Mouse (Mus musculus) limb, embryonic 13.5 days (tissue): ENCODE results near the gene Snx27. TPM values are rescaled to one million over a fixed set of nuclear protein-coding genes. Genes with fewer than 3 reads are reported as not detected.

ENCODE experiments used
- ATAC-seq: fragments of 200-750 bp; cut with Nextera tagmentation; 2 replicates; pipeline ENCODE4 v1.8.0; 2017; ENCODE audit warnings: low read depth, moderate number of reproducible peaks, moderate TSS enrichment; ENCODE audit not compliant: low FRiP score
- H3K27ac ChIP-seq: fragments of 300-500 bp; sonication (generic); 2 replicates; pipeline ENCODE4 v1.5.1; 2015; ENCODE audit warnings: inconsistent platforms, mild to moderate bottlenecking, moderate library complexity
- H3K27me3 ChIP-seq: fragments of 300-500 bp; sonication (generic); 2 replicates; pipeline ENCODE4 v1.6.1; 2015; ENCODE audit warnings: mild to moderate bottlenecking, inconsistent platforms
- H3K36me3 ChIP-seq: fragments of 300-500 bp; sonication (generic); 2 replicates; pipeline ENCODE4 v1.6.1; 2015; ENCODE audit warnings: inconsistent platforms, mild to moderate bottlenecking, moderate library complexity
- H3K4me1 ChIP-seq: fragments of 300-500 bp; sonication (generic); 2 replicates; pipeline ENCODE4 v1.6.1; 2015; ENCODE audit warnings: inconsistent platforms
- H3K4me2 ChIP-seq: fragments of 300-500 bp; sonication (generic); replicated peaks from 2 replicates; pipeline ENCODE4 v1.6.1; 2015; ENCODE audit warnings: inconsistent platforms, mild to moderate bottlenecking, moderate library complexity
- H3K4me3 ChIP-seq: fragments of 300-500 bp; sonication (generic); 2 replicates; pipeline ENCODE4 v1.5.1; 2015; ENCODE audit warnings: moderate library complexity, mild to moderate bottlenecking, inconsistent platforms
- H3K9ac ChIP-seq: fragments of 300-500 bp; sonication (generic); 2 replicates; pipeline ENCODE4 v1.6.1; 2015; ENCODE audit warnings: mild to moderate bottlenecking, inconsistent platforms
- H3K9me3 ChIP-seq: fragments of 300-500 bp; sonication (generic); 2 replicates; pipeline ENCODE4 v1.6.1; 2016; ENCODE audit warnings: inconsistent platforms
- WGBS: fragments of 180-500 bp; shearing (Covaris S2); methylation state at CpG from one replicate; pipeline ENCODE4 v1.1.7; 2015; 5-methylcytosine and 5-hydroxymethylcytosine counted together
- polyA plus RNA-seq: library from polyadenylated mRNA; unstranded; fragments of >200 nt; fragmentation: Nextera tagmentation; extraction: Ambion mirVana; gene quantifications from 2 replicates; pipeline ENCODE4 v1.2.1, GENCODE M21; 2015

The Snx27 gene
- polyA plus RNA-seq, 1 experiment from 2014 or later, result 66.8 TPM

DNA sequence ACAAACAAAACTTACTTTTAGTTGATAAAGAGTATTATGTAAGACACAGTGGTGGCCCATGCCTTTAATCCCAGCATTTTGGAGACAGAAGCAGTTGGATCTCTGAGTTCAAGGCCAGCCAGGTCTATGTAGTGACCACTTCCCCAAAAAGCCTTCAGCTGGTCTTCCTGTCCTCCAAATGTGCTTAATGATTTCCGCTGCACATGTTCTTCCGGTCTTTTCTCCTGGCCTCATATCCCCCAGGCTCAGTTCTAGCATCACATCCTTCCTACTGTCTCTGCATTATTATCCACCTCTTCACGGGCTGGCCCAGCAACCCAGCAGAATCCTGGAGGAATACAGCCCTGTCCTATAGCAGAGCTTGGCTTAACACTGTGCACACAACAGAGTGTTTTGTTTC, 27.1 kb upstream of the Snx27 start:
- Histone ChIP-seq H3K36me3 (no peaks in the 10 kb centered on the region), H3K4me2 (no peak overlapping the region), H3K9me3 (no peaks in the 10 kb centered on the region), H3K4me3 (no peak overlapping the region), H3K27me3 (no peaks in the 10 kb centered on the region), H3K4me1 (peaks cover 20% of the 10 kb centered on the region), H3K9ac (no peak overlapping the region), H3K27ac (no peak overlapping the region)
- WGBS, result 94% methylated on average over 3 of the region's 3 CpGs
- no peak for ATAC-seq

DNA sequence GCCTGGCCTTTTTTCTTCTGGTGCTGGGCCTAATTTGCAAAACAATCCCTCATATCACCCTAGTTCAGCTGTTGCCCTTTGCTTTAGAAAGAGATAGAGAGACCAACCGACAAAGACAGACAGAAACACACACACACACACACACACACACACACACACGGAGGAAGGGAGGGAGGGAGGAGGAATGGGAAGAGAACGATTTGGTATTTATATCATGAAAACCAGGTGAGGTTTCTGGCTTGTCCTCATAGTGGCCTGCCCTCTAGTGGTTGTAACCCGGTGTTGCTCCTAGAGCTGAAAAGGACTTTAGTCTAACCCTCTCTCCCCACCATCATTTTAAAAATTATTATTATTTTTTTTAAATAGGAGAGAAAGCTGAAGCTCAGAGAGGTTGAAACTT, 19.4 kb upstream of the Snx27 start:
- no peaks in the 10 kb centered on the region for H3K9me3 ChIP-seq
- WGBS, result 0% methylated on average over 3 of the region's 4 CpGs
- no peaks in the 10 kb centered on the region for H3K27me3 ChIP-seq
- no peak overlapping the region for H3K4me2 ChIP-seq
- no peaks in the 10 kb centered on the region for H3K4me1 ChIP-seq
- H3K36me3 ChIP-seq, result no peaks in the 10 kb centered on the region
- no peak overlapping the region for H3K9ac ChIP-seq
- H3K27ac ChIP-seq, result no peak overlapping the region
- H3K4me3 ChIP-seq, result no peak overlapping the region
- peak; percentile 40; the same call in 1 of the 2 replicates for ATAC-seq

DNA sequence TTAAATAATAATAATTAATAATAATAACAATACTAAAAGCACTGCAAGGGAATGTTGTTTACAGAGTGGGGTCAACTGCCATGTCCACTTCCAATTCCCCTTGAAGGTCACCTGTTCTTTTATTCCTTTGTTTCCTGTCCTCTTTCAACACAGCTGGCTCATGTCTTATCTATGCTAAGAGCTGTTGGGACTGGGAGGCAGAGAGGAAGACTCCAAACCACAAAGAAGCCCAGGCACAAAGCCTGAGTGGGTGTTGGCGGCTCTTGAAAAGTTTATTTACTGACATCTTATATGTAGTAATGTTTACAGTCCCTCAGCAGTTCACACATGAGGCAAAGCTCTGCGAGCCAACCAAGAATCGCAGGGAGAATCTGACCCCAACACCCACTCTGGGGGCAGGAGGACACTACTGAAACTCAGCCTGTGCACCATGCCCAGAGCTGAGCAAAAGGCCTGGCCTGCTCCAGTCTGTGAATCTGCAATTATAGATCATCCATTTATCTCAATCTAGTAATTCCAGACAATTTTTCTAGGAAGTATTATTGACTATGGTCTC, 14.8 kb upstream of the Snx27 start:
- no peaks in the 10 kb centered on the region for H3K9me3 ChIP-seq
- H3K9ac ChIP-seq, result no peak overlapping the region
- ATAC-seq, result no peak
- no peak overlapping the region for H3K27ac ChIP-seq
- no peaks in the 10 kb centered on the region for H3K27me3 ChIP-seq
- H3K4me2 ChIP-seq, result no peak overlapping the region
- no peaks in the 10 kb centered on the region for H3K36me3 ChIP-seq
- 79% methylated on average over 3 of the region's 3 CpGs for whole genome bisulfite sequencing
- H3K4me1 ChIP-seq, result no peaks in the 10 kb centered on the region
- H3K4me3 ChIP-seq, result no peak overlapping the region

DNA sequence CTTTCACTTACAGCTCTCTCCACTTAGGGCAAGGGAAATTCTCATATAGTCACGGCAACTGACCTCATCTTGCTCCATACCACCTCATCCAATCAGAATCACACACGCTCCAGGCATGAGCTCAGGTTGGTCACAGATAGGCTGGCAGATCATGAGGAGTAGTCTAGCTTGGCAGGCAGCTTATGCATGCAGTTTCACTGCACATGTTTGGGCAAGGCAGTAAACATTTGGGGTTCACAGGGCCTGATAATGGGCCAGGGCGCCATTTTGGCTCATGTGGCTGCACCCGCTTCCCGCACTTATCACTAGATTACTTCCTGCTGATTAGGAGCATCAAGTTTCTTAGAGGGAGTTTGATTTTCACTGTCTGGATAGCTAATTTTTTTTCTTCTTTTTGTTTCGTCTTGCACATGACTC, 13.4 kb upstream of the Snx27 start:
- no peaks in the 10 kb centered on the region for H3K4me1 ChIP-seq
- no peaks in the 10 kb centered on the region; the same call in 1 of the 2 replicates for H3K9me3 ChIP-seq
- H3K9ac ChIP-seq, result no peak overlapping the region
- no peaks in the 10 kb centered on the region for H3K36me3 ChIP-seq
- no peak for ATAC-seq
- H3K4me3 ChIP-seq, result no peak overlapping the region
- no peak overlapping the region for H3K4me2 ChIP-seq
- WGBS, result 84% methylated on average over 6 of the region's 6 CpGs
- H3K27me3 ChIP-seq, result no peaks in the 10 kb centered on the region
- no peak overlapping the region for H3K27ac ChIP-seq

DNA sequence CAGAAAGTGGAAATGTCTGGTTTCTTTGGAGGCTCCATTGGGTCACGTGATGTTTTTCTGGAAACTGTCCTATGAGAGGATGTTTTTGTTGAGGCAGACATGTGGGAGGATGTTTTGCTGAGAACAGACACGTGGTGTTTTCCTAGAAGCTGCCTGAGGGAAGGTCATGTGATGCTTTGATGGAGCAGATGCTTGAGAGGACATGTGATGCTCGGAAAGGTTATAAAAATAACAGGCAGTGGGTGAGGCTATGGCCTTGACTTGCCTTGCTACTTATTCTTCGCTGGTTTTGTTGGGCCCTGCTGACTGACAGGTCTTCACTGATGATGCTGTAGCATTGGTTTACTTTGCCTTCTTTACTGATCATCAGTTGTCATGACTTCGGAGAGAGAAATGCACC, 8.6 kb upstream of the Snx27 start:
- H3K4me1 ChIP-seq, result no peaks in the 10 kb centered on the region
- H3K4me3 ChIP-seq, result no peak overlapping the region
- no peak overlapping the region for H3K27ac ChIP-seq
- H3K9ac ChIP-seq, result no peak overlapping the region
- H3K4me2 ChIP-seq, result no peak overlapping the region
- H3K36me3 ChIP-seq, result no peaks in the 10 kb centered on the region
- no peak for ATAC-seq
- H3K9me3 ChIP-seq, result no peaks in the 10 kb centered on the region; the same call in 1 of the 2 replicates
- no peaks in the 10 kb centered on the region for H3K27me3 ChIP-seq
- WGBS, result 81% methylated on average over 5 of the region's 5 CpGs

DNA sequence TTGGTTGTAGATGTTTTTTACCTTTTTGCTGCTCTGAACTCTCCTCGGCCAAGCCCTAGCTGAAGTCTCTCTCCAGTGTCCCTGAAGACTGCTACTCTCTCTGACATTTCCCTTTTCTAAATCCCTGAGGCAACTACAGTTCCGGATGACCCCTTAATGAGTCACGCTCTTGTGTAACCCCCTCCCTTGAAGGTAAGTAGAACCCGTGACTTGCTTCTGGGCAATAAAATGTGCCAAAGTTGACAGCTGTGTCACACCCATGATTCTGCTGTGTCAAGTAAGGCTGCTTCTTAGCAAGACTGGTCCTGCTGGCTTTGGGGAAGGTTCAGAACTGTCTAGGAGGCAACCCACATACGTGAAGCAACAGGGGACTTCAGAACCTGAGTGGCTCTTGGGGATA, 5.4 kb upstream of the Snx27 start:
- Histone ChIP-seq H3K9ac (no peak overlapping the region), H3K4me1 (no peaks in the 10 kb centered on the region), H3K27me3 (no peaks in the 10 kb centered on the region), H3K27ac (no peak overlapping the region), H3K9me3 (no peaks in the 10 kb centered on the region; the same call in 1 of the 2 replicates), H3K36me3 (no peaks in the 10 kb centered on the region), H3K4me3 (no peak overlapping the region), H3K4me2 (no peak overlapping the region)
- no peak for ATAC-seq
- WGBS, result 54% methylated on average over 5 of the region's 5 CpGs

DNA sequence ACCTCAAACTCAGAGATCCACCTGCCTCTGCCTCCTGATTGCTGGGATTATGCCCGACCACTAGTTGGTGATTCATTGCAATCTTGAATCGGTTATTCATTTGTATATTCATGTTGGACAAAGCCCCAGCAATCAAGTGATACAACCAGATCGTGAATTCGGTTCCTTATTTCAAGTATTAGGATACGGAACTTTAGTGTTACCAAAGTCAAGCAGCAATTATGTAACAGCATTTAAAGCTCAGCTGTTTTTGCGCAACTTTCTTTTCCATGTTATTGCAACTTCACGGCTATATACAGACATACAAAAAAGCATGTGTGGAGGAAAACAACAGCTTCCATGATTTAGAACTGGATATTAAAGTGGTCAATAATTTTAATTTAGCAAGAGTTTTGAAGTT, 428 bp upstream of the Snx27 start:
- Histone ChIP-seq H3K27me3 (no peaks in the 10 kb centered on the region), H3K9me3 (no peaks in the 10 kb centered on the region), H3K4me1 (peaks cover 21% of the 10 kb centered on the region), H3K36me3 (no peaks in the 10 kb centered on the region), H3K4me2 (no peak overlapping the region), H3K27ac (no peak overlapping the region), H3K4me3 (peak overlapping the region; percentile 86), H3K9ac (no peak overlapping the region)
- 74% methylated on average over 7 of the region's 7 CpGs for WGBS
- ATAC-seq, result no peak

DNA sequence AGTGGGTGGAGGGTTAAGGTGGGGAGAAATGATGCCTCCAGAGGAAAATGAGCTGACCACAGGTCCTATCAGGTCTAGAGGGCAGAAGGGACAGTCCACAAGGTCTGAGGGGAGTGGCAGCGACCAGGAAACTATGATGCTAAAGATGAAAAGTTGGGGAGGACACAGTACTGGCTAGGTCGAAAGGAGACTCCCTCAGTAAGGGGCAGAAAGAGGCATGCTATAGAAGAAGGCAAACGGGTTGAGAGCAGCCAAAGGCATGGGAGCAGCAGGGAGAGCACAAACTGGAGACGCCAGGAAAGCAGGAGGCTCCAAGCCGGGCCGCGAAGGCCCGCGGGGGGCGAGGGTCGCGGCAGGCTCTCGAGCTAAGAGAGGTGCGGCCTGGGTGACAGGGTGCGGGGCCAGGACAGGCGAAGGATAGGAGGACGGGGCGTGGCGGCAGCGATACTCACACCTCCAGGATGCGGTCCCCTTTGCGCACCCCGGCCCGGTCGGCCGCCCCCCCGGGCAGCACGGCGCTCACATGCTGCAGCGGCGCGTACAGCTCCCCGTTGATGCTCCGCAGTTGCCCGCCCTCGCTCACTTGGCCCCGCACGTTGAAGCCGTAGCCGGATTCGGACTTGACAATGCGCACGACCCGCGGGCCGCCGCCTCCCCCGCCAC, 592 bp downstream of the Snx27 start:
- ATAC-seq, result peak; percentile 84
- Histone ChIP-seq H3K4me1 (peaks cover 25% of the 10 kb centered on the region), H3K27ac (peak overlapping the region; percentile 85), H3K4me2 (peak overlapping the region; percentile 83), H3K27me3 (no peaks in the 10 kb centered on the region), H3K4me3 (peak overlapping the region; percentile 86), H3K9me3 (no peaks in the 10 kb centered on the region), H3K9ac (peak overlapping the region; percentile 91), H3K36me3 (no peaks in the 10 kb centered on the region)
- WGBS, result under 1% methylated on average over 39 of the region's 48 CpGs

DNA sequence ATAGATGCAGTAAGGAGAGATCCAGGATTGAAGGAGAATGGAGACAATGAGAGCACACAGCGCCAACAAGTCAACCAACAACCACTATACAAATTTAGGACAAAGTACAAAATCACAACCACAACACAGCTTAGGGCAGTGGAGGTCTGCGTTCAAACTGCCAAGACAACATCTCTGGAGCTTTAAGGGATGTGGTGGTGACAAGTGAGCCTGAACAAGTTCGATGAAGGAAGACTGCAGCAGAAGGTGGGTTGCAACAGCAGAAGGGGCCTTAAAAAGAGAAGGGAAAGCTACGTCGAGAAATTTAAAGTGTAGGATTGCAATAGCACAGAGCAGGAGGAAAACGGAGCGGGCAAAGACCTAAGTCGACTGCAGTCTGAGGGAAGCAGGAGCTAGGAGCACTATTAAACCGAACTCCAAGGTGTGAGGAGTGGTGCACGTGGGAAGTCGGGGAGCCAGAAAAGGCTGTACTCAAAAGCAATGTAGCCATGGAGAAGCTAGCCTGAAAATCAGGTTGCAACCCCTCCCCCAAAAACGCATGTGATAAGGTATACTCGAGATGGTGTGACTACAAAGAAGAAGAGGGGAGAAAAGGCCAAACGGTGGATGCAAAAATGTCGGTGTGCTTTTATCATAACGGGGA, 1.3 kb downstream of the Snx27 start:
- Histone ChIP-seq H3K4me1 (peaks cover 25% of the 10 kb centered on the region), H3K4me2 (peak overlapping the region; percentile 83), H3K9me3 (no peaks in the 10 kb centered on the region), H3K27ac (0 out of 2 replicates have a peak overlapping the region, but pooled peaks have one; percentile 85), H3K36me3 (no peaks in the 10 kb centered on the region), H3K4me3 (peak overlapping the region; percentile 86), H3K9ac (peak overlapping the region; percentile 91), H3K27me3 (no peaks in the 10 kb centered on the region)
- 2% methylated on average over 16 of the region's 16 CpGs for WGBS
- no peak for ATAC-seq

DNA sequence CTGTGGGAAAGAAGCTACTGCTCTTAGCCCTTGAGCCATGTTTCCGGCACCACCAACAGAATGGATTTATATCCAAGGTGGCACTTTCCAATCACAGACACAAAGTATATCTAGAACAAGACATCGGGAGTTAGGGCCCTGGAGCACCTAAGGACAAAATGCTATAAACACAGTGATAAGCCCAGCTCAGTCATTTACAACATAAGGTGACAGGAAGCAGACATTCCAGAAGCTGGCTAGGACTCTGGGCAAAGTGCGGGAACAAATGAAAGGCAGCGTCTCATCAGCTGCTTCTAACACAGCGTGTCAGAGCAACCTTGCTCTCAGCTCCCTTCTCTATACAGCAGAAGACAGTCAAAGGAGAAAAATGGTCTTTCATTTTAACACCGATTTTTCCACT, 8.0 kb downstream of the Snx27 start:
- Histone ChIP-seq H3K27me3 (no peaks in the 10 kb centered on the region), H3K4me1 (peaks cover 11% of the 10 kb centered on the region), H3K9me3 (no peaks in the 10 kb centered on the region), H3K36me3 (0 out of 2 replicates have a peak, but pooled peaks cover 3% of the 10 kb centered on the region), H3K4me2 (no peak overlapping the region), H3K9ac (no peak overlapping the region), H3K4me3 (no peak overlapping the region), H3K27ac (no peak overlapping the region)
- no peak for ATAC-seq
- 69% methylated on average over 6 of the region's 6 CpGs for WGBS

DNA sequence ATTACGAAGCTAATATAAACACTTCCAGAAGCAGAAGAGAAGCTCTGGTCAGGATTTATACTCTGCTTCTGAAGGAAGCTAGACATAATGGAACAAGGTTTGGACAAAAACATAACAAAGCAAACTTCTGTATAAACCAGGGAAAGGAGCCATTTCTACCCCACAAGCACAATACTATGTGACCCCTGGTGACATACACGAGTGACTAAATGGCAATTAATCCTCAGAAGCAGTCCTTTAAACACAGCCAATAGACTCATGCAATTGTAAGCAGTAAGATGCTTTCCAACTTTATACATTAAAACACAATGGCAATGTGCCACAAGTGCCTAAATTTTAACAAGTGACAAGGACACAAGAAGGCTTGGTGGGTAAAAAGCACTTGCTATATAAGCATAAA, 15.3 kb downstream of the Snx27 start:
- no peaks in the 10 kb centered on the region for H3K27me3 ChIP-seq
- H3K27ac ChIP-seq, result no peak overlapping the region
- no peak overlapping the region for H3K9ac ChIP-seq
- no peak for ATAC-seq
- no peak overlapping the region for H3K4me3 ChIP-seq
- H3K4me2 ChIP-seq, result no peak overlapping the region
- WGBS, result 48% methylated on average over 2 of the region's 2 CpGs
- H3K4me1 ChIP-seq, result peaks cover 17% of the 10 kb centered on the region
- H3K36me3 ChIP-seq, result no peaks in the 10 kb centered on the region
- H3K9me3 ChIP-seq, result no peaks in the 10 kb centered on the region

DNA sequence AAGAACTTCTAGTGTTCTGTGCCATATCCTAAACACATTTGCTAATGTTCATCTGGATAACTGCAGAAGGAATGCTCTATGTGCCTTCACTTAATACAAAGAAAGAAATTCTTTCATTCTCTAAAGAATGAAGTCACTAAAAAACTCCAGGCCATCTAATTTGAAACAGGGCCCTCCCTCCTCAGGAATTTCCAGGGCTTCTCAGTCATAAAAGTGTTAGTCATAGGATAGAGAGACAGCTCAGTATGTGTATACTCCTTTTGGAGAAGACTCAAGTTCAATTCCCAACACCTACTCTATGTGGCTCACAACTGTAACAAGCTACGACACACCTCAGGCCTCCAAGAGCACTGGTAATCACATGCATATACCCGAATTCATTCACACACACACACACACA, 17.0 kb downstream of the Snx27 start:
- peak overlapping the region; percentile 58; the same call in 1 of the 2 replicates for H3K27ac ChIP-seq
- ATAC-seq, result peak; percentile 64; the same call in 1 of the 2 replicates

More for the DNA sequence above, 17.0 kb downstream of the Snx27 start:
- Histone ChIP-seq H3K9me3 (no peaks in the 10 kb centered on the region), H3K27me3 (no peaks in the 10 kb centered on the region), H3K4me3 (no peak overlapping the region), H3K36me3 (peaks cover 5% of the 10 kb centered on the region; the same call in 1 of the 2 replicates), H3K4me2 (no peak overlapping the region), H3K9ac (no peak overlapping the region), H3K4me1 (peaks cover 17% of the 10 kb centered on the region)
- 59% methylated on average over 2 of the region's 2 CpGs for WGBS
